Mouse (Mus musculus) layer of hippocampus, adult 9-11 months (tissue): ENCODE data around the gene Madd.

ENCODE experiments used
- DNase-seq: peaks from one replicate; pipeline ENCODE4 v3.0.0; 2022

Madd gene

DNA sequence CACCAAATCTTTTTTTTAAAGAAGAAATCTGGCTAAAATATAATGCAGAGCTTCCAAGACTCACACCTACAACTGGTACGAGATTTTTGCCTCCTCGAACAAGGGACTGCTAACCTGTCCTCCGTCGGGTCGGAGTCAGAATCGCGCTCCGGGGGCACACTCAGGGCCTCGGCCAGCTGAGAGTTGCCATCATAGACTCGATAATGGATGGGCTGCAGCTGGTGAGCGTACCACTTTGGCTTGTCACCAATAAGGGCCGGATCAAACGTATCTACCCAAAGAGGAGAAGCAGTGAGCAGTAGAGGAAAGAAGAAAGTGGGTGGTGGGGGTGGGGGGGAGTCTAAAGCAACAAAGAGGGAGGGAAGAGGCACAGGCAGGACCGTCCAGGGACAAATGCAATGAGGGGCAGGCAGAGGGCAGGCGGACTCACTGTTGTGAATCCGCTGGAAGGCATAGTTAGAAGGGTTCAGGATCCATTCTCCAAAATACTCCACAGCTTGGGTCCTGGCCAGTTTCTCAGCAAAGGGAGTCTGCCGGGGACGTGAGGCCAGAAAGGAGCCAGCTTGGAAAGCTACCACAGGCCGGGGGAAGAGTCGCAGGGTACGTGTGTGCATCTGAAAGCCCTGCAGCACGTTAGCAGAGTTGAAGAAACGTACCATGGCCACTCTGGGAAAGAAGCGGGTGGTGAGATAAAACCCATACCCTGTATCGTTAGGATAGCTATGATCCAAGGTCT, 13.9 kb downstream of the Madd start:
- no peak for DNase-seq

DNA sequence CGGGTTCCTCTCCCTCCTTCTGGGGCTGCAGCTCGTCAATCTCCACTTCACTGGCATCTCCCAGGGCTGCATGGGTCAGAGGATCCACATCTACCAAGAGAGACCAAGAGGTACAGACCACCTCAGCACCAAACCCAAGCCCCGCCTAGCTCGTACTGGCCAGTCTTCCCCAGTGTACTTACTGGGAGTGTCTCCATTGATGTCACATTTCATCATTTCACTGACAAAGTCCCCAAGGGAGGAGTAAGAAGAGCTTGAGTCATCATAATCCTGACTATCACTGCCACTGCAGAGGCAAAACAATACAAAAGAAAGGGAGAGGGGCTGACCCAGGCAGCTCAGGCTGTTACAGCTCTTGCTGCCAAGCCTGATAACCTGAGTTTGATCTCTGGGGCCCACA, 16.0 kb downstream of the Madd start:
- no peak for DNase-seq

DNA sequence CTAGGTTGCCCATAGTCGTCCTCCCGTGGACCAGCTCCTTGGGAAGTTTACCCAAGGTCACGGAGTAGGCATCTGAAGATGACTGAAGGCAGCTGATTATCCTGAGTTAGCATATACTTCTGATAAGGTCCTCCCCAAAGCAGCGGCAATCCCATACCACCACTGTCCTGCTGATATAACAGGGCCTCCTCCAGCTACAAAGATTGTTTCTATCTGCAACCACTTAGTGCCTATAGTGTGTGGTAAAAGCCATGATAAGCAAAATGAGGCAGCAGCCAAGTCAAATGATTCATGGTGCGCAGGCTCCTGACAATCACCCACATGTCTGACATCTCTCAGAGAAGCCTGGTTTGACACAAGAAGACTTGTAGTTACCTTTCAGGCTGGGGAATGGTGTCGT, 18.6 kb downstream of the Madd start:
- no peak for DNase-seq

DNA sequence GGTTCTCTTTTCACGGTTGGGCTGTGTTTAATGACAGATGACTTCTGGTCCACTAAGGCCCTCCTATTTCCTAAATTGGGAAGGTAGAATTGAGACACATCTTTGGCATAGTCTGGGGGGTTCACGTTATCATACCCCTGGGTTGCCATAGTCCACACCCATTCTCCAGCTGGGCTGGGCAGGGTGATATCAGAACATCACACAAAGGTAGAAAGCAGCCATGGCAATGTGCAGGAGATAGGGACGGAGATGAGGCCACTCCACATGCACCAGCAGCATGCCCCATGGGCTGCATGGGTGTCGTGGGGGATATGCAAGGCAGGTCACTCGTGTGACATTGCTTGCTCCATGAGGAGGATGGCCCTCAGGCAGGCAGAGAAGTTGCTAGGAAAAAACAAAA, 20.1 kb downstream of the Madd start:
- DNase-seq: no peak

DNA sequence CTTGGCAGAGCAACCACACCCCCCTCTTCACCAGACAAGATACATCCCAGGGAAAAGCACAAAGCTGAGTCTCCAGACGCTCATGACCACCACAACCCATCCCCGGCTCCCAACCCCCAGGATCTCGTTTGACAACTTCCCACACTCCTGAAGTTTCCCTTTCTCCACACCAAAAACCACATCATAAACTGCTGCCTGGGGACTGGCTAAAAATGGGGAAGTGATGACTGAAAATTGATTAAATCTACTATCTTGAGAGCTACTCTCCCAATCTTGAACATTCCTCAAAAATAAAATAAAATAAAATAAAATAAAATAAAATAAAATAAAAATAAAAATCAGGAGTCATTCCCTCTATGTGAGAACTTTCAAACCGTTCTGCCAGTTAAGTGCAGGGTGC, 20.7 kb downstream of the Madd start:
- no peak for DNase-seq

DNA sequence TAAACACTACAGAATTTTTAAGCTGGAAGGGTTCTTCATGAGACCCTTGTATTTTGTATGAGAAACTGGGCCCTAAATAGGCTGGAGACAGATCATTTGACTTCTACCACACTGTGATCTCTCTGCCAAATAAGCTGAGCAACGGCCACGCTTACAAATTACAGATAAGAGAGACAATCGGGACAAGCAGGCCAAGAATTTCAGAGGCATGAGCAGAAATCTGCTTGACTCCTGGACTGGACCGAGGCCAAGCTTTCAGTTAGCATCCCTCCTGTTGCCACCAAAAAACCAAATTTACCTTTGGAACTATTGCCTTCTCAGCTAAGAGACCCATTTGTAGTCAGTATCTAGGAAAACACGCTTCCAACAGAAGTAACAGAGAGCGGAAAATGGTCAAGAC, 23.0 kb downstream of the Madd start:
- no peak for DNase-seq

DNA sequence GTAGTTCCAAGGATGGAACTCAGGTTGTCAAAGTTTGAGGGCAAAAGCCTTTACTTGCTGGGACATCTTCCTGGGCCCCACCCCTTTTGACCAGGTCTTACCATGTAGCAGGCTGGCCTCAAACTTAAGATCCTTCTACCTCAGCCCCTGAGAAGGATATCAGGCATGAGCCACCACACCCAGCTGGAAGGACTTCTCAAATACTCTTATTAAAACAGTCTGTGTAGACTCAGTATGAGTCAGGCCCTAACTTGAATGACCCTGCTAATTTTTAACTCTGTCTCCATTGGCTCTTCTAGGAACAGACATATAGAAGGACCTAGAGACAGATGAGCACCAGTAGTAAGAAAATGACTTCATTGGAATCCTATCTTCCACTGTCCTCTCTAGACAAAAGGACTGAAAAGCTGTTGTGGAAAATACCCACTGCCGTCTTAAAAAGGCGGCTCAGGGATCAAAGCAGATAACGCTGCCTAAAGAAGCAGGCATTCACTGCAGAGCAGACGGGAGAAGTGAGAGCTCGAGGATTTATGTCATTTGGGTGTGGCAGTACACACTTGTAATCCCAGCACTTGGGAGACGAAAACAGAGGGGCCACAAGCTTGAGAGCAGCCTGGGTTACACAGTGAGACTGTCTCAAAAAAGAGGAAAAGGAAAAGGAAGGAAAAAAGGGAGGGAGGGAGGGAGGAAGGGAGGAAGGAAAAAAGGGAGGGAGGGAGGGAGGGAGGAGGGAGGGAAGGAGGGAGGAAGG, 26.5 kb downstream of the Madd start:
- no peak for DNase-seq

DNA sequence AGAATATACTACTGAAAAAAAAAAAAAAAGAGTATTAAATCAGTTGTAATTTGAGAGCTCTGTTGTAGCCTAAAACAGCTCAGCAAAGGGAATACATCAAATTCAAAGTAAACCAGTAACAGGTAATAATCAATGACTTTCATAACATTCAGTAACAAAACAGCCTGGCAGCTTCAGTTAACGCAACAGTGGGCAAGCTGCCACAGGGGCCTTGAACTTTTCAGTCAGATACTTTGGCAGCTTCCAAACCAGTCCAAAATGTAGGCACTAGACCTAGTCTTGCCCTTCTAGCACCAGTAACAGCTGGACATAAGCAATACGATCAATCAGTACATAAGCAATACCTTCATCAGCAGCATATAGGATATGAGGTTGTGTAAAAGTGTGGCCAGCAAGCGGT, 29.5 kb downstream of the Madd start:
- DNase-seq: no peak

DNA sequence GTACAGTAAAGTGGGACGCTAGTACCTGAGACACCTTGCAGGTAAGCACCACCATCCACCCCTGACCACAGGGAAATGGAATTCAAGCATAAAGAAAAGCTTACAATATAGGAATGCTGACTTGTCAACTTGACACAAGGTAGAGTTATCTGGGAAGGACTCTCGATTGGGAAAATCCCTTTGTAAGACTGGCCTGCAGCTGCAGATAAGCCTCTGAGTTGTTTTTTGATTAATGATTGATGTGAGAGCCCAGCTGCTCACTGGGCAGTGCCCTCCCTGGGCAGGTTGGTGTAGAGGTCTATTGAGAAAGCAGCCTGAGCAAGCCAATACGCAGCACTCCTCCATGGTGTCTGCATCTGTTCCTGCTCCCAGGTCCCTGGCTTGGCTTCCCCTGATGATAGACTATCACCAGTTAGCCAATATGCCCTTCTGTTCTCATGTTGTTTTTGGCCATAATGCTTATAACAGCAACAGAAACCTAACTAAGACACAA, 30.7 kb downstream of the Madd start:
- no peak for DNase-seq

DNA sequence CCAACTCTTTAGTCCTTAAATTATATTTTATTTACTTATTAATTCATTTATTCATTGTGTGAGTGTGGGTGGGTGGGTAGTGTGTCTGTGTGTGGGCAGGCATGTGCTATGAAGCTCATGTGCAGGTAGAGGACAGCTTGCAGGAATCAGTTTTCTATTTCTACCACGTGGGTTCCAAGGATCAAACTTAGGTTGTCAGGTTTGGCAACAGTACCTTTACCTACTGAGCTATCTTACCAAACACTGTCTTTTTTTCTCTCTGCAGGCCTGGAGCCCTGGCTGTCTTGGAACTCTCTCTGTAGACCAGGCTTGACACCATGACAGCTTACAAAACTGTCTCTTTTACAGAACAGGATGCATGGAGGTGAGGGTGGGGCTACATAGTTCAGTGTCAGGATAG, 32.3 kb downstream of the Madd start:
- DNase-seq: no peak

DNA sequence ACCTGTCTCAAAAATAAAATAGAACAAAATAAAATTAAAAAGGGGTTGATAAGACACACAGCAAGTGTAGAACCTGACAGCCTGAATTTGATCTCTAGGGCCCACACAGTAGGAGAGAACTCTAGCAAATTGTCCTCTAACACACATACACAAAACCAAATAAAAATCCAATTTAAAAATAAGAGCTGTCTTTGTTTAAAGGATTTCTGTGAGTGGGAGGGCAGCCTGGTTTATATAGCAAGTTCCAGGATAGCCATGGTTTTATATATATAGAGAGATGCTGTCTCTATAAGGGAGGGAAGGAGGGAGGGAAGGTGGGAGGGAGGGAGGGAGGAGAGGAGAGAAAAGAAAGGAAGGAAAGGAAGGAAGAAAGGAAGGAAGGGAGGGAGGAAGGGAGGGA, 35.5 kb downstream of the Madd start:
- DNase-seq: no peak

DNA sequence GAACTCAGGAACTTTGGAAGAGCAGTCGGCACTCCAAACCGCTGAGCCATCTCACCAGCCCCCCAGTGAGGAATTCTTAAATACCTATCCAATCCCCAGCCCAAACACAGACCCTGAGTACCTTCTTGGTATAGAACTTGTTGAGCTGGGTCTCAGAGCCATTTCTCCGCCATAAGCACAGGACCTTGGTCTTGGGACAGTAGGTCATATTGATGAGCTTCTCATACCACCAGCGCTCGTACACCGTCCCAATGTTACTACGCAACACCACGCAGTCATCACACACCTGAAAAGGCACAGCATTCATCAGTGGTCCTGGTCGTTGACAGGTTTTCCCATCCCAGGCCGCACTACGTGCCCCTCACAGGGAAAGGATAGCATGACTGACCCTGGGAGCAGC, 40.2 kb downstream of the Madd start:
- no peak for DNase-seq

DNA sequence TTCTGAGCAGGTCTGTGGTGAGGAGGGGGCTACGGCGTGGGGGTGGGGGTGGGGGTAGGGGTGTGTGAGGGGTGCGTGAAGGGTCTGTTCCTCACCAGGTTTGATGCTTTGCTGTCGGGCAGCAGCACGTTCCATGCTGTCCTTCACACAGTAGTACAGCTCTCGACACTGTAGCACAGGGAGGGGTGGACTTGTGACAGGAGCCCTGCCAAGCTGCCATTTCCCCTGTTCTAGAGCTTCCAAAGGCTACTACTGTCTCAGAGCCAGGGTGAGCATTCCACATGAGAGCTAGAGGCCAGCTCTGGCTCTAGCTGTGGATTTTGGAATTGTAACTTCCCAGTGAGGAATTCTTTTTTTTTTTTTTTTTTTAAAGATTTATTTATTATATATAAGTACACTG, 40.7 kb downstream of the Madd start:
- no peak for DNase-seq

DNA sequence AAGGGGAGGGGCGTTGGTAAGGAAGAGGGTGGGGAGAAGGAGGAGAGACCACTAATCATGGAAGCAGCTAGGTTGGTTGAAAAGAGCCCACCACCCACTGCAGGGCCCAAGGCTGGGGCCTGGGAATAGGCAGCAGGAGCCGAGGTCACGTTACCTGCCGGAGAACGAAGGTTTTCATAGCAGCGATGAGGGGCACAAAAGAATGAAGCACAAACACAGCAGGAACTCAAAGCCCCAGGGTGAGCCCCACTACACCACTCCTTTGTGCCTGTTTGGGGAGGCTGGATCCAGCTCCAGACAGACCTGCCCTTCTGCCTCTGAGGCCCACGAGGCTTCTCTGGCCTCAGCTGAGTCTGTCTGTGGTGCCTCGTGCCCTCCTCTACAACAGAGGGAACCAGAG, 43.9 kb downstream of the Madd start:
- no peak for DNase-seq

DNA sequence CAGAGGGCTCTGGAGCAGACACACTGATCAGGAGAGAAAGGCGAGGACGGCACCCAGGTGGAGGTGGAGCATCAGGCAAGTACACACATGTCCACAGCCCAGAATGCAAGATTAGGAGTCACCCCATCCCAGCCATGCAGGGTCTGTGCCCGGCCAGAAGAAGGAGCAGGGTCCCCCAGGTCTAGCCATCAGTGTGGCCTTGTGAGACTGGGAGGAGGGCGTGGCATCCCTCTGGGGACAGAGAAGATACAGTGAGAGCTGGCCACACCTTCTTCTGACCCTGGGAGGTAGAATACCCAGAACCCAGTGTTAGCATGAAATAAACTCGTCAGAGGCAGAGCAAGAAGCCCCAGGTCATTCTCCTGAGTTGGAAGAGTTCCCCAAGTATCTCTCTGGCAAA, 44.3 kb downstream of the Madd start:
- DNase-seq: no peak

DNA sequence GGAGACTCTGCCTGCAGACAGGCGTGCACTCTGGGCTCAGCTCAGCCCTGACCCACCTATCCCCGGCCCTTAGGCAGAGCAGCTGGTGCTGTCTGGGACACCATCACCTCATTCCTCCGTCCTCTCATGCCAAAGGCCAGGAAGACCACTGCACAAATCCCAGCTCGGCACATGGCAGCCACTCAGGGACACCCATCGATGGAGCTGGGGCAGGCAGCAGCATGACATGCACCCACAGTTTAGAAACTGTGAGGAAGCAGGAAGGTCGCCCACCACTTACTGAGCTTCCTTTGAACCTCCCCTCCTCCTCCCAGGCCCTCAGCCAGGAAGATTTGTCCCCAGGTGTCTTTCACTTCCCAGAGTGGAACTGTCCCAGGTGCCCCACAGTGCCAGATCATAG, 46.2 kb downstream of the Madd start:
- no peak for DNase-seq

DNA sequence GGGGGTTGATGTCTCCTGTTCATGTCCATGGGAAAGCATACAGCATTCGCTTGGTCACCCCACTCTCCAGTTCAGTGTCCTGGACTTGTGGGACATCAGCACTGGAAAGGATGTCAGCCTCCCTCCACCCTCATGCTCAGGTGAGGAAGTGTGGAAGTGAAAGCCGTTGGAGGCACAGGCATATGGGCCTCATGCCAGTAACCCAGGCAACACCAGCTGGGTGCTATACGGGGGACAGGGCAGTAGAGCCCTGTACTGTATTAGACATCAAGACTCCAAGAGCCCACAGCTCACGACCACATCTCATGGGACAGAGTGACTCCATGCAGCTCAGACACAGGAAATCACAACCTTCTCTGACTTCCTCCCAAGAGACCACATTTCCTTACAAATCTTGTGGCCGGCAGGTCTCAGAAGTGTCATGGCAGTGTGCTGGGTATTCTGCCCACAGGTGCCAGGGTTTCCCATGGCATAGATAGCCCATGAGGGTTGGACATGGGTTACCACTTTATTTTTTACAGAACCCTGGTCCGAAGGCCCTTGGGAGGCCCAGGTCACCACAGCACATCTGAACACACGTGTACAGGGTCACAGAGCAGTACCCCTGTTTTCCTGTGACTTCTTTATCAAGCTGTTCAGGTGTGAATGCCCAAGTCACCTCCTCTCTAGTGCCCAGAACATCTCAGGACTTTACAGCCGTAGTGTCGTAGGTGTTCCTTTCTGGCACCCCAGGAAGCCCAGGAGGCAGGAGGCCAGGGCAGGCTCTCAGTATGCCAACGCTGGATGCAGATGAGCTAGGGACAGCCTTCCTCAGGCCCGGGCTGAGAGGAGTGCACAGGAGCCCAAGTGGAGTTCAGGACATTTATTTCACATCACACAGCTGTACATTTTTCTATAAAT, 46.9 kb downstream of the Madd start:
- DNase-seq: no peak

DNA sequence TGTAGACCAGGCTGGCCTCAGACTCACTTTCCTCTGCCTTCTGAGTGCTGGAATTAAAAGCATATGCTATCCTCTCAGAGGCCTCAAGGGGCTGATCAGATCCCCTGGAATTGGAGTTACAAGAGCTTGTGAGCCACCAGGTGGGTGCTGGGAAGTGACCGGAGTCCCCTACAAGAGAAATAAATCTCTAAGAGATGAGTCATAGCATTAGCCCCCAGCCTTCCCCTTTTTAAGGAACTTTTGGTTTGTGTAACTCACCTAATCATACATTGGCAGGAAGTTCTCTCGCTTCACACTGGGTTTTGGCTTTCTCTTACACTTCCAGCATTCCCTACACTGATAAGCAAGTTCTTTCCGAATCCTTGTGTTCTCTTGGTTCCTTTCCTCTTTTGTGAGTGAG, 51.6 kb downstream of the Madd start:
- no peak for DNase-seq

DNA sequence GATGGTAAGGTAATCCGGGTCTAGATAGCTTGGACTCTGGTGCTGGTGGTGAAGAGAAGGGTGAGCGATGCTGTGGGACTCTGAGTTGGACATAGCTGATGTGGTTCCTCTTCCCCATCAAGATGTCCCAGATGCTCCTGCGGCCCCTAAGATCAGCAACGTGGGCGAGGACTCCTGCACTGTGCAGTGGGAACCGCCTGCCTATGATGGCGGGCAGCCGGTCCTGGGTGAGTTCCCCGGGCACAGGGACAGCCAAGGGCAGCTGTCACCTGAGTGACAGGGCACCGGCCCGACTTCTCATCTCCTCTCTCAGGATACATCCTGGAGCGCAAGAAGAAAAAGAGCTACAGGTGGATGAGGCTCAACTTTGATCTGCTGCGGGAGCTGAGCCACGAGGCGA, 52.4 kb downstream of the Madd start:
- no peak for DNase-seq

DNA sequence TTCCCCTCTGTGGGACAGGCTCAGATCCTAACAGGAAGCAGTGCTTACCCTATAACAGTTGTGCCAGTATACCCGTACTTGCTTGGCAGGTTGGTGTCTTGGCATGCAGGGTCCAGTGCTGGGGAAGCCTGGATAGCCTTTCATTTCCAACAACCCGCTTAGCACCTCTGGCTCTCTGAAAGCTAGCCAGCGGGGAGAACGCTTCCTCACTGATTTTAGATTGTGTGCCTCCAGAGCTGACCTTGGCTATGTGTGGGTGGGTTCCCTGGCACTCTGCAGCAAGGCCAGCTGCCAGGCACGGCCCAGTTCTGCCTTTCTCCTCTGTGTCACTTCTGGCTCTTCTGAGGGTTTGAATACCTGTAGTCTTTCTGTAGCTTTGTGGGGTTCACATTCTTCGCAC, 53.5 kb downstream of the Madd start:
- DNase-seq: no peak

DNA sequence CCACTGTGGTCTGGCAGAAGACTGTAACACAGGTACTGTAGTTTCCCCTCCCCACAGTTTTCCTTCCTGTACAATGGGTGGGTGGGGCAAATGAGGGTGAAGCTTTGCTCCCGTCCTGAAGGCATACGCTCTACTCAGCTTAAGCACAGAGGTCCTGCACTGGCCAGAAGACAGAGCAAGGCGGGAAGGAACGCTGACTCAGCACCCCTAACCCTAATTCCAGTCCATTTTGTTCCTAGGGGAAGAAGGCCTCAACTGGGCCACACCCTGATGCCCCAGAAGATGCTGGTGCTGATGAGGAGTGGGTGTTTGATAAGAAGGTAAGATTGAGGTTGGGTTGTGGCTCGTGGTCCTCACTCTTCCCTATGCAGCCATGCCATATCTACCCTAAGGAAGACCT, 54.9 kb downstream of the Madd start:
- DNase-seq: no peak

DNA sequence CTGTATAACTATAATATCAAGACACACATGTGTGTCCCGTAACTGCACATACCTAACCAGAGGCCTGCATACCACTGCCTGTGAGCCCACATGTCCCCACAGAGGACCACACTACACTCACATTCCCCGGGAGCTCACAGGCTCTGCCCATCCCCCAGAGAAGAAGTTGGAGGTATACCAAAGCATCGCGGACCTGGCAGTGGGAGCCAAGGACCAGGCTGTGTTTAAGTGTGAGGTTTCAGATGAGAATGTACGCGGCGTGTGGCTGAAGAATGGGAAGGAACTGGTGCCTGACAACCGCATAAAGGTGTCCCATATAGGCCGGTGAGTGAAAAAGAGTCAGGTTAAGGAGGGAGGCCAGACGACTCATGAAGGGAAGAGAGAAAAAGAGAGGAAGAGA, 58.5 kb downstream of the Madd start:
- DNase-seq: no peak

DNA sequence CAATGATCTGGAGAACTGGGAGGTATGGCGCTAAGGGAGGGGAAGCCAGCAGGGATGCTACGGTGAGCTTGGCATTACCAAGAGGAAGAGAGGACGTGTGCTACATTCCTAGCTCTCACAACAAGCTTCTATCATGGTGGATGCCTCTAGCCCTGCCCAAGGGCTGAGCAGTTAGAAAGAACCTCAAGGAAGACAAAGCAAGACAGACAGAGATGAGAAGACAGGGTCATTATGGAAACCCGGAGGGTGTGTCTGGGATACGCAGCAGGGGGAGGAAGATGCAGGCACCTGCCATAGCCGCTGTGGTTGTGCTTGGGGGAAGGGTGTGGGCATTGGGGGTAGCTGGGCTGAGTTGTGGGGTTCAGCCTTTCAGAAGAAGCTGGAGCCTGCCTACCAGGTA, 60.1 kb downstream of the Madd start:
- DNase-seq: no peak

DNA sequence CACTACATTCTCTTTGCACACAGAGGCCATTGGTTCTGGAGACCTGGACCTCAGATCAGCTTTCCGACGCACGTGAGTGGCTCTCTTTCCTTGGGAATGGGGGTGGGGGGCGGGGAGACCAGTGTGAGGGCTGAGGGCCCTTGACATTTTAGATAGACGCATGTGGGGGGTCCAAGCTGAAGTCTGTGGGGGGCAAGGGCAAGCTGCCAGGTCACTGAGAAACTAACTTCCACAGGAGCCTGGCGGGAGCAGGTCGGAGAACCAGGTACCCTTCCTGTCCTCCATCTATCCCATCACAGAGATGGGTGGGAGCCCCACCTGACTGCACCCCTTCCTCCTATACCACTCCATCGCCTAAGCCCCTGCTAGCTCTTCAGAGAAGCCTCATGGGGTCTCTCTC, 62.1 kb downstream of the Madd start:
- no peak for DNase-seq
